Mouse (Mus musculus): ENCODE results near the gene Kifap3. TPM values are rescaled to one million over a fixed set of nuclear protein-coding genes. Genes with fewer than 3 reads are reported as not detected.

Gene Kifap3
- polyA plus RNA-seq, 2 experiments: 28.2 to 46.3 TPM

DNA sequence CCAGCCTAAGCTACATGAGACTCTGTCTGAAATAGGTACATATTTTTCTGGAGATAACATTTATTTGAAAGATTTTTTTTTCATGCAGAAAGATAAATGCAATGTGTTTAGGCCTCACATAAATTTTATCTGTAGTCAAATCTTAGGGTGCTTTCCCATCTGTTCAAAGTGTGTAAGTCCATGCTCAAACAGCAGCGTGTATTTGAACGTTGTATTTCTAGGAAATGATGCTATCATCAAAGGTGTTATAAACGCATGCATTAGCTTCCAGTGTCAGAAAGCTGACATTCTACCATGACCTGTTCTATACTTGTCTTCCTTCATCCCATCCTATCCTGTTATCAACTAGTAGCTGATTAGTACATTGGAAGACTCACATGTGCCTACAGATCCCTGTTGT lies 124.0 kb downstream of the Kifap3 start:
- Histone ChIP-seq H3K4me2 (replicated peaks; ENCODE audit: low read depth, low read length, severe bottlenecking) (no peak overlapping the region), H3K27me3 (ENCODE audit: control insufficient read depth, insufficient read depth, low read length) (no peaks in the 10 kb centered on the region), H3K36me3 (ENCODE audit: control insufficient read depth, insufficient read depth, low read length) (no peaks in the 10 kb centered on the region), H3K9me3 (ENCODE audit: control insufficient read depth, low read length) (no peaks in the 10 kb centered on the region), H3K4me1 (ENCODE audit: control insufficient read depth, insufficient read depth, low read length) (peaks cover 10% of the 10 kb centered on the region), H3K4me3 (replicated peaks; ENCODE audit: low read length) (no peak overlapping the region), H3K27ac (replicated peaks; ENCODE audit: low read depth, low read length) (no peak overlapping the region), H3K9ac (ENCODE audit: low read depth, low read length, severe bottlenecking) (no peak overlapping the region)
- no peak for TF ChIP-seq POLR2A (IDR thresholded peaks at IDR 0.05; ENCODE audit: borderline replicate concordance, extremely low read depth, insufficient read depth, insufficient read length)
- WGBS: 89% methylated on average over 3 of the region's 3 CpGs
- no peak for ATAC-seq (ENCODE audit: low FRiP score, low read depth)
- no peak for DNase-seq (ENCODE audit: low spot score)

- H3K36me3 ChIP-seq (ENCODE audit: control insufficient read depth, insufficient read depth, low read length): no peaks in the 10 kb centered on the region
- no peak overlapping the region for H3K9ac ChIP-seq (ENCODE audit: low read depth, low read length, severe bottlenecking)
- H3K27me3 ChIP-seq (ENCODE audit: control insufficient read depth, insufficient read depth, low read length): no peaks in the 10 kb centered on the region
- no peaks in the 10 kb centered on the region for H3K9me3 ChIP-seq (ENCODE audit: control insufficient read depth, low read length)
- 17% methylated on average over 4 of the region's 4 CpGs for WGBS
- no peak overlapping the region for H3K4me2 ChIP-seq (replicated peaks; ENCODE audit: low read depth, low read length, severe bottlenecking)
- H3K4me1 ChIP-seq (ENCODE audit: control insufficient read depth, insufficient read depth, low read length): peaks cover 5% of the 10 kb centered on the region; the same call in 1 of the 2 replicates
- peak; percentile 65 for DNase-seq (ENCODE audit: low spot score)
- TF ChIP-seq POLR2A (IDR thresholded peaks at IDR 0.05; ENCODE audit: borderline replicate concordance, extremely low read depth, insufficient read depth, insufficient read length): no peak
- no peak overlapping the region for H3K4me3 ChIP-seq (replicated peaks; ENCODE audit: low read length)
- no peak overlapping the region for H3K27ac ChIP-seq (replicated peaks; ENCODE audit: low read depth, low read length)
- peak; percentile 58 for ATAC-seq (ENCODE audit: low FRiP score, low read depth)
These were observed 127.8 kb downstream of the Kifap3 start for GRCm38 (mm10) chr1:163907007-163907811.

DNA sequence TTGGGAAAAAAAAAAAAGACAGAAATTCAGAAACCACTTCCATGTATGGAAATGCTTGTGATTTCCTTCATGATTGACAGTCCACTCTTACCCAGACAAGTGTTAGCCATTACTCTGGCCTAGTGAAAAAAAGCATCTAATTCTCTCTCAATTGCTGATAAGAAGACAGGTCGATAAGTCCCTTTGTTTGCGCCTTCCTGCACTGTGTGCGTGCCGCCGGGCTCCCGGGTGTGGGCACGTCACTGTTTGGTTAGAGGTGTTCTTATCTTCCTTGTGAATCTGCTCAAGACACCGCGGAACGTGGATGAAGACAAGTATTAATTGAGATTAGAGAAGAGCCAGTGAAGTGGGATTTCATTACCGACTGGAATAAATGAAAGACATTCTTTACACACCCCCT lies 129.0 kb downstream of the Kifap3 start:
- Histone ChIP-seq H3K4me3 (replicated peaks; ENCODE audit: low read length) (no peak overlapping the region), H3K4me1 (ENCODE audit: control insufficient read depth, insufficient read depth, low read length) (peaks cover 5% of the 10 kb centered on the region; the same call in 1 of the 2 replicates)
- no peak for ATAC-seq (ENCODE audit: low FRiP score, low read depth)

DNA sequence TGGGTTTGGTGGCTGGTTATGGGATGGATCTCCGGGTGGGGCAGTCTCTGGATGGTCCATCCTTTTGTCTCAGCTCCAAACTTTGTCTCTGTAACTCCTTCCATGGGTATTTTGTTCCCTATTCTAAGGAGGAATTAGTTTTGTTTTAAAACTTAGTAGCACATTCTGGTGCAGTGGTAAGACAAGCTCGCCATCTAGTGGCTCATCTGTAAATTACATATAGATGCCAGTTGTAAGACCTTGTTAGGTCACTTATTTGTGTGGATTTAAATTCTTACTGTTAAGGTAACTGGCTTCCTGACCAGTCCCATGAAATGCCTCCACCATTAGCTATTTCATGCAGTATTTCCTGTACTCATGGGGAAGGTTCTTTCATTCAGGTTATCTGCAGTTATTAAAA lies 131.0 kb downstream of the Kifap3 start:
- Histone ChIP-seq H3K36me3 (ENCODE audit: control insufficient read depth, insufficient read depth, low read length) (no peaks in the 10 kb centered on the region; the same call in 1 of the 2 replicates), H3K27me3 (ENCODE audit: control insufficient read depth, insufficient read depth, low read length) (no peaks in the 10 kb centered on the region), H3K4me3 (replicated peaks; ENCODE audit: low read length) (no peak overlapping the region), H3K9ac (ENCODE audit: low read depth, low read length, severe bottlenecking) (no peak overlapping the region), H3K27ac (replicated peaks; ENCODE audit: low read depth, low read length) (no peak overlapping the region), H3K4me2 (replicated peaks; ENCODE audit: low read depth, low read length, severe bottlenecking) (no peak overlapping the region), H3K4me1 (ENCODE audit: control insufficient read depth, insufficient read depth, low read length) (peaks cover 5% of the 10 kb centered on the region; the same call in 1 of the 2 replicates), H3K9me3 (ENCODE audit: control insufficient read depth, low read length) (no peaks in the 10 kb centered on the region)
- no peak for TF ChIP-seq POLR2A (IDR thresholded peaks at IDR 0.05; ENCODE audit: borderline replicate concordance, extremely low read depth, insufficient read depth, insufficient read length)
- 0% methylated on average over 2 of the region's 2 CpGs for WGBS
- peak; percentile 89 for DNase-seq (ENCODE audit: low spot score)
- ATAC-seq (ENCODE audit: low FRiP score, low read depth): peak; percentile 62; the same call in 1 of the 2 replicates

More for the DNA sequence above, 129.0 kb downstream of the Kifap3 start:
- Histone ChIP-seq H3K4me2 (replicated peaks; ENCODE audit: low read depth, low read length, severe bottlenecking) (no peak overlapping the region), H3K9ac (ENCODE audit: low read depth, low read length, severe bottlenecking) (no peak overlapping the region), H3K27ac (replicated peaks; ENCODE audit: low read depth, low read length) (no peak overlapping the region), H3K36me3 (ENCODE audit: control insufficient read depth, insufficient read depth, low read length) (no peaks in the 10 kb centered on the region; the same call in 1 of the 2 replicates), H3K9me3 (ENCODE audit: control insufficient read depth, low read length) (no peaks in the 10 kb centered on the region), H3K27me3 (ENCODE audit: control insufficient read depth, insufficient read depth, low read length) (no peaks in the 10 kb centered on the region)
- no peak for TF ChIP-seq POLR2A (IDR thresholded peaks at IDR 0.05; ENCODE audit: borderline replicate concordance, extremely low read depth, insufficient read depth, insufficient read length)
- DNase-seq (ENCODE audit: low spot score): no peak
- WGBS: 63% methylated on average over 11 of the region's 11 CpGs

GRCm38 (mm10) chr1:163910785-163911184 lies 131.4 kb downstream of the Kifap3 start:
- 74% methylated on average over 9 of the region's 9 CpGs for WGBS
- no peak for DNase-seq (ENCODE audit: low spot score)
- H3K27me3 ChIP-seq (ENCODE audit: control insufficient read depth, insufficient read depth, low read length): no peaks in the 10 kb centered on the region
- no peak for TF ChIP-seq POLR2A (IDR thresholded peaks at IDR 0.05; ENCODE audit: borderline replicate concordance, extremely low read depth, insufficient read depth, insufficient read length)
- peaks cover 5% of the 10 kb centered on the region; the same call in 1 of the 2 replicates for H3K4me1 ChIP-seq (ENCODE audit: control insufficient read depth, insufficient read depth, low read length)
- no peak for ATAC-seq (ENCODE audit: low FRiP score, low read depth)
- no peak overlapping the region for H3K4me2 ChIP-seq (replicated peaks; ENCODE audit: low read depth, low read length, severe bottlenecking)
- no peak overlapping the region for H3K4me3 ChIP-seq (replicated peaks; ENCODE audit: low read length)
- H3K9ac ChIP-seq (ENCODE audit: low read depth, low read length, severe bottlenecking): no peak overlapping the region
- no peaks in the 10 kb centered on the region for H3K9me3 ChIP-seq (ENCODE audit: control insufficient read depth, low read length)
- no peak overlapping the region for H3K27ac ChIP-seq (replicated peaks; ENCODE audit: low read depth, low read length)
- H3K36me3 ChIP-seq (ENCODE audit: control insufficient read depth, insufficient read depth, low read length): no peaks in the 10 kb centered on the region; the same call in 1 of the 2 replicates
